Mouse (Mus musculus) A20 (cell line): ENCODE results near the gene Pla2g4e.

Experiments used
- DNase-seq: peaks from one replicate; pipeline ENCODE4 v3.0.0-alpha.2; 2011; ENCODE audit warnings: low read depth, low spot score

Gene Pla2g4e

DNA sequence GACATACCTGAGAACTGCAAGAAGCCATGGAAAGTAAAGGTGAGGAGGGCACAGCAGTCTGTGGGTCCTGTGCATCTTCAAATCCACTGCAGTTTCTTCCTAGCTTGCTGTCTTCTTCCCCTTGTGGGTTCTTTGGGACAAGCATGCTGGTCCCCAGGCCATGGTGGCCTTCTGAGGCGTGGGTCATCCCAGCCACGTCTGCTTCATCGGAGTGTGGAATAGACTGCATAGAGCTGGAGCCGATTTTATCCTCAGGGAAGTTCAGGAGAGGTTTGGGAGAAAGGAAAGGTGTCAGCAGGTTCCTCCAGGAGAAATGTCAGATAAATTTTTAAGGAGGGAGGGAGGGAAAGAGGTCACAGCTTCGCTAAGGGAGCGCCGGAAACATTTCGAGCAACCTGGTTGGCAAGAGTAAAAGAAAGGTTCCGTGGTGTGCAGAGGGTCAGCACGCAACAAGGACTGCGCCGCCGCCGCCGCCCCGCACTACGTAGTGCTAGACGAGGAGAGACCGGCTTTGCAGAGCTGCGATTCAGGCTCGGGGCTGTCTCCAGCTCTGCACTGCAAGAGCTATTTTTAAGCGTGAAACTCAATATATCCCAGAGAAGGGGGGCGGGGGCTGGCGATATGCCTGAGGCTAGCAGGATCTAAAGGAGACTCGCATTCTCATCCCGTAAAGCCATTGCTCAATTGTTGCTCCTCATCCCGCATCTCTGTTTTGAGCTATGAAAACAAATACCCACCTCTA is at the start of gene Pla2g4e:
Pla2g4e (minus strand) TSS at position 657 of the 742 bp plus-strand sequence.
- DNase-seq = no peak

DNA sequence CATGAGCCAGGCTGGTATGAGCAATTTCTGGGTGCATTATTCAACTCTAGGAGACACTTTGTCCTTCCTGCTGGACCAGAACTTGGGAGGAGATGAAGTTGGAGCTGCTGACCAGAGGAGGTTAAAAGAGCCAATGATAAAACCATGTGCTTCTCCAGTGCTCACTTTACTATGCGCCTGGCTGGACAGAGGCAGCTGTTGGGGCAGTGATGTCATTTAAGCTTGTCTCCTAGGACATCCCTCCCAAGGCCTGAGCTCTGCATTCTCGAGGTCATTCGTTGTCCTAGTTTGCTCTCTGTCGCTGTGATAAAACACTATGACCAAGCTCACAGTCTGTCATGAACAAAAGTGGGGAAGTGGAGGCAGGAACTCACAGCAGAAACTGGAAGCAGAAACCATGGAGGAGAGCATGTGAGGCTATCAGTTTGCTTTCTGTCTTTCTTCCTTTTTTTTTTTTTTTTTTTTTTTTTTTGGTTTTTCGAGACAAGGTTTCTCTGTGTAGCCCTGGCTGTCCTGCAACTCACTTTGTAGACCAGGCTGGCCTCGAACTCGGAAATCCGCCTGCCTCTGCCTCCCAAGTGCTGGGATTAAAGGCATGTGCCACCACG is 46.4 kb upstream of the Pla2g4e start:
- peak; percentile 19 for DNase-seq

DNA sequence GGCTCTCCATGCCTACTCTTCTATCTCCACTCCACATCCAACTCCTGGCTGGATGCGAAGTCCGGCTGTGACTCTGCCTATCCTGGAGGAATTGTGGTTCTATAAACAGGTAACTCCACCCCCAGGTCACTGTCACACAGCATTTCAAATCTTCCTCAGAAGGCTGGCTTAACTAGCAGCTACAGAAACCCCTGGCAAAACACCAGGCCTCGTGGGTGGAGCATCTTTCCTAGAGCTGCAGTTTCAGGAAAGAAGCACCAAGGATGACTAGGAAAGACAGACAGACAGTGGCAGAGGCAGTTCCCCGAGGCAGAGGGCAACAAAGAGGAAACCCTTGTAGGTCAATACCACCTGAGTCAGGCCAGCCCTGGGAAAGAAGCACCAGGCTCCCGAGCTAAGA is 43.9 kb upstream of the Pla2g4e start, which contains the start of gene Pla2g4d:
Pla2g4d (minus strand) TSS at position 203 of the 400 bp plus-strand sequence.
- no peak for DNase-seq

DNA sequence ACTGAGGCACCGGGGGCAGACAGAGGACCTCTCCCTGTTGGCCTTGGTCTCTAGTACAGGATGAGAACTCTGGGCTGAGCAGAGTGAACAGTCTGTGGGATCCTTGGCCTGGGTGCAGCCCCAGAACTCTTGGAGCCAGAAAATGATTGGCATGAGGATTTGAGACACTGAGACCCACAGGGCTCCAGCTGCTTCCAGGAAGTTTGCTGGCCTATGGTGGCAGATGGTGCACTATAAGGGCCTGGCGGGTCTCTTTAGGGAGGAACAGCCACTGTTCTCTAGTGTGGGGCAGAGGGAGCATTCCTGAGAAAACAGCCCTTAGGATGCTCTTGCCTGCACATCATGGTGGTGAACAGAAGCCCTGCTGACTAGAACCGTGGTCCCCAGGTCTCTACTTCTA is 43.3 kb upstream of the Pla2g4e start:
- no peak for DNase-seq

DNA sequence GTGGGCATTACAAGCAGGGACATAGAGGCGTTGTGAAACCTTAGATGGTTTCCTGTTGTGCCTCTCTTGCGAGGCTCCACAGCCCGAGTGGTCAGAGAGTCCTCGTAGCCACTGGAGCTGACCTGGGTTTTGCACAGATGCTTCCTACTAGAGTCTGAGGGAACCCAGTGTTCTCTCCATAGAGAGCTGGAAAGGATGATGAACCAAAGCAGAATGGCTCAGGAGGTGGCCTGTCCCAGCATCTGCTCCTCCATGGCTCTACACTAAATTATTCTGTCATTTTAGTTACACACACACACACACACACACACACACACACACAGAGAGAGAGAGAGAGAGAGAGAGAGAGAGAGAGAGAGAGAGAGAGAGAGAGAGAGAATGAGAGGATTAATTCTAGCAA is 40.5 kb upstream of the Pla2g4e start:
- DNase-seq = no peak

DNA sequence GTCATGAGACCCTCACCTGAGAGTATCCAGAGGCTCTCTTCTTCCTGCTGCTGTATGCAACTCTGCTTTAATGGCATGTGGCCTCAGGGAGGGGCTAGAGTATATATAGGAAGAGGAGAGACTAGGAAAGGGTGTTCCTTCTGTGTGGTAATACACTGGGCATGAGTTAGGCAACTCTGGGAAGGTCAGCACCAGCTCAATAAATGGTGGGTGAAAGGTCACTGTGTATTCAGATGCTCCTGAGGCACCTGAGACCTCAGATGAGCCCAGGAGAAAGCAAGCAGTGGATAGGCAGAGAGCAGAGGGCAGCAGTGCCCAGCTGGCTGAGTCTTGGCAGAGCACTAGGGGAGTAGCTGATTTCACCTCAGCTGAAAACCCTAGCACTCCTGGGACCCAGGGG is 39.6 kb upstream of the Pla2g4e start:
- DNase-seq = no peak

DNA sequence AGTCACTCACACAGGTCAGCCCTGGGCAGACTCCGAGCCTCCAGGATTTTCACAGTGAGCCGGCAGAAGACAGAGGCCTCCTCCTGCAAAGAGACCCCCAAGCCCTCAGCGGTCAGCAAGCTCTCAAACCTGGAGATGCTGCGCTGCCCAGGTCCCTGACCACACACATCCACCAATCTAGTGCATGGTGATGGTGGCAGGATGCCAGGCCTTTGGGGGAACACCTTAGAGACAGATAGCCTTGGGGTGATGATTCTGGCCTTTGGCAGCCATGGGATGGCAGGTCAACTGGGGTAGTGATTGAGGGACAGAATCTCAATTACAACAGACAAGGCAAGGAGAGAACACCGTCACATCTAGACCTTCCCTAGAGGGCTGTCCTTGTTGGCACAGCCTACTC is 39.0 kb upstream of the Pla2g4e start:
- DNase-seq = no peak

DNA sequence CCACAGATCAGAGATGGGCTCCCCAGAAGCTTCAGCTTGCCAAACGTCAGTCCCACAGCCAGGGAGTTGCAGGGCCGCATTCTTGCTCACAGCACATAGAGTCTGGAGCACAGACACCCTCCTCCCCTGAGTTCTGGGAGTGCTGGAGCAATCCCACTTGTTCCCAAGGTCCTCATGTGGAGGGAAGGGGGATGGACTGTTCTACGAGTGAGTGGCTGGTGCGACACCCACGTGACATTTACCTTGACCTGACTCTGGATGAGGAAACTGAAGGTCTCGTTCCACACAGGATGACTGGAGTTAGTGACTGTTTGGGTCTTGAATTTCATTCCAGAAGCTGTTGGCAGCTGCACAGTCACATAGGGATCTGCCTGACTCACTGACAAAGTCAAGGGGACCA is 38.4 kb upstream of the Pla2g4e start:
- DNase-seq = no peak

DNA sequence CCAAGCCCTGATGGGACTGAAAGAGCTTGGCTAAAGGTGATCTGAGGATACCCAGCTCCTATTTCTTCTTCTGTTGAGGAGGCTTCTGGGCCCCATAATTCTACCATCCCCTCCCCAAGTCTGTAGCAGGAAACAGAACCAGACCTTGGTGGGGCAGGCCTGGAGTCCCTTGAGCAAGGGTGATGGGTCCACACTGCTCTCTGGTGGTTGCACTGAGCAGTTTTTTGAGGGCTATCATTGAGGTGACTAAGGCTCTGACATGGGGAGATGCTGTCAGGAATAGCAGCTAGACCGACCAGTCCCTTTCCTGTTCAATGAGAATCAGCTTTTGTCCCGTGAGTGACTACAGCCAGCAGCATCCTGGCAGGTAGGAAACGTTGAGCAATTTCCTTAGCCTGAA is 36.1 kb upstream of the Pla2g4e start:
- DNase-seq = peak; percentile 32

DNA sequence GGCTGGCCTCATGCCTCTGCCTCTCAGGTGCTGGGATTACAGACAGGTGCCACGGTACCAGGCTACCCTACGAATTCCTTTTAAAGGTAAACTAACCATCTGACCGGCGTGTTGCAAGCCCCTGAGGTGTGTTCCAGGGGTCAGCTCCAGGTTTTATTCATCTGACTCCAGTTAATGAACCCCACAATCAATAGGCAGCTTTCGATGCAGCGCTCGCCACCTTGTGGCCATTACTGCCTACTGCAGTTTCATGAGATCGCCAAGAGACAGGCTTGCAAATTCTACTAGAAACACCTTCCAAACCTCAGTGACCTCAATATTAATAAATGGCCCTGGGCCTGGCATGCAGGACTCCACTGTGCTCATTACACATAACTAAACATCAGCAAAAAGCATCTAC is 34.8 kb upstream of the Pla2g4e start:
- DNase-seq = peak; percentile 71

DNA sequence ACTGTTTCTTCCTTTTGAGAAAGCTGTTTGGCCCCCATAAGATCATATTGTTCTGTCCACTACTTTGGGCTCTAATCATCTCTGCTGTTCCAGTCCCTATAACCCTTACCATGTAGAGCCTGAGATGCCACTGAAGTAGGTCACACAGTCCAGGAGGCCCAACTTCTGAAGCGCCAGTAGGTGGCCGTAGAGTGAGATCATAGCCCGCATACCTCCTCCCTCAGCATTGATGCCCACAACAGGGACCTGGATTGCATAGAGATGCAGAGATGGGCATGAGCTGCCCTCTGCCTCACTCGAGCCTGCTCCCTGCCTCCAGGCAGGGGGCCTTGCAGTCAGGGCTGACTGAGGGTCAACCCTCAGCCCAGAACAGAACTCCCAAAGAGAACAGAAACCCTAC is 31.8 kb upstream of the Pla2g4e start:
- no peak for DNase-seq

DNA sequence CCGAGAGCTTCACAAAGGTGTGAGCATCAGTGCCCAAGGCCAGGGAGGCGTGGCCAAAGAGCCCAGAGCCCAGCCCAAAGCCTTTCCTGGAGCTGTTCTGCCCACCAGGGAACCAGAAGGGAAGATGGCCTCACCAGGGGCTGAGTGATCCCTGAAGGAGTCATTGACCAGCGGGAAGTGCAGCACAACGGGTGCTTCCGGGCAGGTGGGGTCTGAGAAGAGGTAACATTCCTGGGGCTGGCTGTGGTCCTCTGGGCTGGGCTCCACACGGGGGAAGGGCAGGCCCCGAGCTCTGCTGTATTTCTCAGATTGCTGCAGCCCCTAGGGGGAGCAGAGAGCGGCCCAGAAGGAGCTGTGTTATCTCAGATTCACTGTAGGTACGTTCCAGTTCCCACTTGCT is 23.5 kb upstream of the Pla2g4e start:
- DNase-seq = peak; percentile 51

DNA sequence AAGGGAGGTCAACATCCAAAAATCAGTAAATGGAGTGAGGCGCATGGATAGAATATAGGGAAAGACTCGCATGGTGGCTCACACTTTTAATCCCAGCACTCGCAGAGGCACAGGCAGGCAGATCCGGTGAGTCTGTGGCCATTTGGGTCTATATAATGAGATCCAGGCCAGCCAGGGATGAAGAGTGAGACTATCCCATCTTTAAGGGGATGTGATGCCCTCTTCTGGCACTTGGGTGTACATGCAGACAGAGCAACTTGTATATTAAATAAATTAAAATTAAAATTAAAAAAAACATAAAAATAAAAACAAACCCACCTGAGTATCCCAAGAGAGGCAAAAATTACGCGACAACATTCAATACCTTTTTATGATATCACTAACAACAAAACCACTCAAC is 20.4 kb upstream of the Pla2g4e start:
- no peak for DNase-seq

DNA sequence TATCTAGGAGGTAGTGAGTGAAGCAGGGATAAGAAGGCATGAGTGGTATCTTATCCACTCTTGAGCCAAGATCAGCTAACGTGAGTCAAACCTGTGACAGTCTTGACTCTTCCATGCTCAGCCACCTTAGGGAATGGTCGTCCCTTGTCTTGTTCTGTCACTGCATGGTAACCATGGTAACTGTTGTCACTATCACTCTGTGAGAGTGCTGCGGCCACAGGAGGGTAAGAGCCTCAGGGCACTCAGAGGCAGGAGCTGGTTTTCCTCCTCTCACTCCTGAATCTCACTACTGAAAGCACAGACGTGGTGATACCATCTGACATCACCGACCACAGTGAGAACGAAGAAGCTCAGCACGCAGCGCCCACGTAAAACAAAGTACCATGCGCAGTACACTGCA is 19.7 kb upstream of the Pla2g4e start:
- DNase-seq = no peak

DNA sequence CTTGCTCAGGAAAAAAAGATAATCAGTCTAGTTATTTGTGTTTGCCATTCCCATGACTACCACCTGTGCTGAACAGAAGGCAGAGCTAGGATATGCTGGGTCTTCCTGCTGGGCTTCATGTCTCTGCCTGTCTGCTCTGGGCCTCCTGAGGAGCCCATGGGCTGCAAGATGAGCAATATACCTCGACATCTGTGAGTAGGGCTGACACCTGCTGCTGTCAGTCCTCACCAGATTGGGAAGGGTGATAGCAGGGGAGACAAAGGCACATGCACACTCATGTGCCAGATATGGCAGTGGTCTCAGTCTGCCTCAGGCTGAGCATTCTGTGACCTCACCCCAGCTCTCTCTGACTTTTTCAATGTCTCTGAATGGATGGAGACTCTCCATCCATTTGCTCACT is 17.7 kb upstream of the Pla2g4e start:
- no peak for DNase-seq

DNA sequence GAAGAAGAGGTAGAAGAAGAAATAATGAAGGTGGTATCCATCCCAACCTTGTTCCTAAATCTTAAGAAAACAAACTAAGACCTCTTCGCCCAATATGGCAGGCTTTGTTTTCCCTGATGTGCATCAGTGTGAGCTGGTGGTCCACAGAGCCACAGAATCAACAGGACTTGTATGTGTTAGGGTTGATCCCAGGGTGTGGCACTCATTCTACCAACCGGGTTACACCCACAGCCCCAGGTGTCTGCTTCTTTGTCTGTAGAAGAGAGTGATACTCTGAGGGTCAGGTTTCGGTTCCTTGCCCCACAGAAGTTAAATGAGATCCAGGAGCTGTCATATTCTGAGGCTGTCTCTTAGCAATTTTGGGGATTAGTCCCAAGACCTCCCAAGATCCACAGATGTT is 16.2 kb upstream of the Pla2g4e start:
- DNase-seq = peak; percentile 72

DNA sequence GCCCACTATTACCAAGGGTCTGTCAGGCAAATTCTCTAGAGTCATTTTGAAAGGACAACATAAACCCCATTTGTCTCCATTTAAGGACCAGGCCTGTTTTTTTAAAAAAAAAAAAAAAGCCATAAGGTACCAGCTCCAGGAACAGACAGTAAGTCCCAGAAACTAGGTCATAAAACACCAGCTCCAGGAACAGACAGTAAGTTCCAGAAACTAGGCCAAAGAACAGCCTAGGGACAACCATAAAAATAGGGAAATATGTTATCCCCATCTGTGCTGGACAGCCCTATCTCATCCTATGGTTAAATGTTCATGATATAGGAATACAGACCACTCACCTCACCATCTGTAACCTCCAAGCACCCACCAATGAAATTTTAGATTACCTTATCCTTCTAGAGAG is 11.1 kb upstream of the Pla2g4e start:
- no peak for DNase-seq

DNA sequence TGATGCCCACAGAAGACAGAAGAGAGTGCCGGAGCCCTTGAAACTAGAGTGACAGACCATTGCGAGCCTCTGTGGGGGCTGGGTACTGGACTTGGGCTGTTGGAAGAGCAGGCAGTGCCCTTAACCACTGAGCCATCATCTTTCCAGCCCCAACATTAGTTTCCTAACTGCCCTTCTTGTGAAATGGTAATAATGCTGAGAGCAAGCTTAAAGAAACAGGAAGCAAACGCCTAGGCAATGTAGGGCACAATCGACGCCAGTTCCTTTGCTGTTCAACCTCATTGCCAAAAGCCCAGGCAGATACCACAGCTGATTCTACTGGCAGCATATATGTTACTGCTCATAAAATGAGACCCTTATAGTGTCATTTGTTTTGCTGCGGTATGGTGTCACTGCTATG is 7.5 kb upstream of the Pla2g4e start:
- DNase-seq = no peak

DNA sequence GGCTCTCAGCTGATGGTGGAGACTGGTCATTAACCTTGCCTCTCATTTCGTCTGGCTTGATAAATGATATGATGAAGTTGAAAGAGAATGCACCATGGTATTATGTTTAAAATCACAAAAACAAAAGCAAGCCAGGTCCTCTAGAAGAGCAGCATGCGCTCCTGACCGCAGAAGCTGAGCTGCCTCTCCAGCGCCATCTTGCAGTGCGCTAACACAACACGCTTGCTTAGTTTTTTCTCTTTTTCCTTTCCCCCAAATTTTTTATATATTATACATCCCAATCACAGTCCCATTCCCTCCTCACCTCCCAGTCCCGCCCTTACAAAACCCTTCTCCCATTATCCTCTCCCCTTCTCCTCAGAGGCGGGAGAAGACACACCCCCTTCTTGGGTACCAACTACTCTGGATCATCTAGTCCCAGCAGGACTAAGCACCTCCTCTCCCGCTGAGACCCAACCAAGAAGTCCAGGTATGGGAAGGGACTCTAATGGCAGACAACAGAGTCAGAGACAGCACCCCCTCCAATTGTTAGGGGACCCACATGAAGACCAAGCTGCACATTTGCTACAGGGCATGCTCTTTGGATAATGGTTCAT is 384 bp upstream of the Pla2g4e start:
- DNase-seq = no peak

DNA sequence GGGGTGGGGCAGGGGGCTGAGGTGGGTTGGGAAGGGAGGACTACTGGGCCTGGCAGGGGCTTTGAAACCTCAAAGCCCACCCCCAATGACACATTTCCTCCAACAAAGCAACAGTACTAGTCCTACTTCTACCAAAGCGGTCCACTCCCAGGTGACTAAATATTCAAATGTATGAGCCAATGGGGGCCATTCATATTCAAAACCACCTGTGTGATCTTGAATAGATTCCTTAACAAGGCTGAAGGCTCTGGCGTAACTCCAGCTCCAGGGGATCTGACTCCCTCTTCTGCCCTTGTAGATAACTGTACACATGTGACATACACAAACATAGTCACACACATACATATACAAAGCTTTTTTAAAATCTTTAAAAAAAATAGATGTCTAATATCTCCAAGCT is 1.1 kb downstream of the Pla2g4e start:
- no peak for DNase-seq

DNA sequence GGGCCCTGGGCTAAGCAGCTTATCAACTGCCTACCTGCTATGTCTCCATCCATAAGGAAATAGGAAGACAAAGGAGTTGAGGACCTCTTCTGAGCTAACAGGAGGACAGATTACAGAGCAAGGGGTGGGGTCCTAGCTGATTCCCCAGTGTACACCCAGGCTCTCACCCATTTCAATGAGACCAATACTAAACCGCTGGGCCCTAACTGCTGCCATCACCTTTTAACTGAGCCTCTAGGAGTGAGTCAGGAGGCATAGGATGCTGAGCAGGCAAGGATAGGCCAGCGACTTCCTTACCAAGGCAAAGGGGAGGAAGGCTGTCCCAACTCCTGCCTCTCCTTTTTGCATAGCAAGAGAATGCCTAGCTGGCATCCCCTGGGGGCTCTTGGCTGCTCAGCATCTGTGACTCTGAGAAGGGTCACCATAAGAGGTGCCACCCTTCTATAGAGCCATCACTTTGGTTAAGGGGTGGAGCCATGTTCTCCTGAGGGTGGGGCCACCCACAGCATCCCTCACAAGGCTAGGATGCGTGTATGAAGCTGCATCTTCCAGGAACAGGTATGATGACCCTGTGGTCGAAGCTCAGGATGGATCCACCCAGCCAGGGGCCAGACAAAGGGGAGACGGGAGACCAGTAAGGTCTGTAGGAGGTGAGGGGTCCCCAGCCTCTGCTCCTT is 2.2 kb downstream of the Pla2g4e start:
- DNase-seq = no peak

DNA sequence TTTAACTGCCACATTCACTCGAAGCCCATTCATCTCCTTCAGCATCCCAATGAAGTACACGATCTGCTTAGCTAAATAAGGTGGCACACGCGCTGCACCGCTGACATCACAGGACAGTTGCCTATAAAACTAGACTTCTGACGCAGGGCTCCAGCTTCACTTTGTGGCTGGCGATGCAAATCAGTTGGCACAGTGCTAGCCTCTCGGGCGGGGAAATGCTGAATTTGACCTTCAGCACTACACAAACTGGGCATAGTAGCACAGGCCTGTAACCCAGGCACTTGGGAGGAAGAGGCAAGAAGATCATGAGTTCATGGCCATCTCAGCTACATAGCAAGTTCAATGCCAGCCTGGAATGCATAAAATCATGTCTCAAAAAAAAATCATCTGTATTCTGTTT is 6.4 kb downstream of the Pla2g4e start:
- peak; percentile 47 for DNase-seq

DNA sequence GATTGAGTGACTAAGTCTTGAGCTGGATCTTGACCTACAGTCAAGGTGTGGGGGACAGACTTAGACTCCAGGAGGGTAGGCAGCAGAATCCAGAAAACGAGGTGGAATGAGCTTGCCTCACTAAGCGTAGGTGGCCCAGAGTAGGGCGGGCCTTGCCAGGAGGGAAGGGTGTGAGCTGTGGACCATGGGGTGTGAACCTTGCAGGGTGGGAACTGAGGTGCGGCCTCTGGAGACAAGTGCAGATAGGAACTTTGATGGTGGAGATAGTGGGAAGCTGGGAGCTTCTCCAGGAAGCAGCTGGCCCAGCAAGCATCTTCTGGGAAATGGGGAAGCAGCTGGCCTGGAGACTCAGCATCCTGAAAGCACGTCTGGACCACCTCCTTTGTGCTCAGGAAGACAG is 7.4 kb downstream of the Pla2g4e start:
- DNase-seq = no peak
